Comparison of ENCODE assay signal across 21 mouse cellular contexts in the genomic region with DNA sequence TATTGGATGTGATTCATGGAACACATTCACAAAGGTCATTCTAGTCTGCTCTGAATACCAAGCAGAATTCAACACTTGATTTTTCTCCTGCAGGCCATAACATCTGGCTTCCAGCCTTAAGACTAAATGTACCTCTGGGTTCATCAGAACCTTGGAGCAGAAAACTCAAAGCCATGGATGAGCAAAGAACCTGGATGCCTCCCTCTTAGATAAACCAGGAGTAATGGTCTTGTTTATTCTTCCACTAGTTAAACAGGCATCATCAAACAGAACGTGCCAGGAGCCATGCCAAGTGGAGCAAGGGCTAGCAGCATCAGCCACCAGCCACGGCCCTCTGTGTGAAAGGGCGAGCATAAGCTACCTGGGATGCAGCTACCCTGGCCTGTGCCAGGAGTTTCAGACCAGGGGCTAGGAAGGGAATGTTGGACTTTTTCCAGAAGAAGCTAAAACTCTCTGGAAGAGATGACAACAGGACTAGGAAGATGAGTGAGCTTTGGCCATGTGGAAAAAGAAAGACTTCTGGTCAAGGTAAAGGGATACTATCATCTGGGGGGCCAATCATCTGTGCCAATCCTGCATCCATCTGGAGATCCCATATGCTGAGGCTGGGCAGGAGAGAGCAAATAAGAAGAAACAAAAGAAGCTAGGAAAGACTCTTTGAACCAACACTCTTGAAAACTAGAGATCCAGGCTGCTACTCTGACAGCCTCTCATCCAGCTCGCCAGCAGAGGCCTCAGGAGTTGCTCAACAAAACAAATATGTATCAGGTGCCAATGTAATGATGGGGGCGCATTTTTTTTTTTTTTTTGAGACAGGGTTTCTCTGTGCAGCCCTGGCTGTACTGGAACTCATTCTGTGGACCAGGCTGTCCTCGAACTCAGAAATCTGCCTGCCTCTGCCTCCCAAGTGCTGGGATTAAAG.
DNase-seq lines count a peak whose midpoint lies in the region; ATAC-seq and TF ChIP-seq lines count a peak whose summit lies in the region.
"Had no signal": no experiment of that assay in that cellular context is flagged by ENCODE, and none has a peak within 500 bp of the region (broad histone marks: within the 10 kb centered on the region; RNA-seq: fewer than 3 reads in every experiment).

No protein-coding gene starts in this region.

- H3K9me3 ChIP-seq in liver, postnatal 0 days (ENCODE audit: low read length) = no peaks in the 10 kb centered on the region
- H3K9me3 ChIP-seq: hindbrain, embryonic 12.5 days; intestine, embryonic 15.5 days; midbrain, embryonic 15.5 days; stomach, embryonic 15.5 days had no signal

- H3K27me3 ChIP-seq in liver, postnatal 0 days (ENCODE audit: insufficient read depth, low read length) = no peaks in the 10 kb centered on the region
- no peaks in the 10 kb centered on the region for H3K27me3 ChIP-seq in cerebellum, adult 2 months (ENCODE audit: control insufficient read depth, insufficient read depth, low read length)
- H3K27me3 ChIP-seq: hindbrain, embryonic 12.5 days; intestine, embryonic 15.5 days; midbrain, embryonic 15.5 days; stomach, embryonic 15.5 days had no signal

- no peak for TF ChIP-seq CTCF in liver, postnatal 0 days (IDR thresholded peaks at IDR 0.05; ENCODE audit: low read depth)
- no peak for TF ChIP-seq CTCF in cerebellum, adult 2 months (IDR thresholded peaks at IDR 0.05; ENCODE audit: borderline replicate concordance, insufficient read depth, low read depth, low read length)
- no peak for TF ChIP-seq CTCF in lung, adult 2 months (IDR thresholded peaks at IDR 0.05; ENCODE audit: insufficient read depth, low read length)

- no peak for TF ChIP-seq POLR2A in cerebellum, adult 2 months (IDR thresholded peaks at IDR 0.05; ENCODE audit: borderline replicate concordance, insufficient read depth, low read length)
- TF ChIP-seq POLR2A in lung, adult 2 months (IDR thresholded peaks at IDR 0.05; ENCODE audit: borderline replicate concordance, extremely low read depth, low read depth, low read length) = no peak

- no peaks in the 10 kb centered on the region for H3K4me1 ChIP-seq in liver, postnatal 0 days (ENCODE audit: insufficient read depth)
- peaks cover 5% of the 10 kb centered on the region for H3K4me1 ChIP-seq in cerebellum, adult 2 months (ENCODE audit: control insufficient read depth, insufficient read depth, low read length)
- no peaks in the 10 kb centered on the region for H3K4me1 ChIP-seq in lung, adult 2 months (ENCODE audit: control insufficient read depth, insufficient read depth, low read length)
- H3K4me1 ChIP-seq: intestine, embryonic 15.5 days; stomach, embryonic 15.5 days had no signal

- WGBS in liver, postnatal 0 days (ENCODE audit: insufficient replicate concordance) = 62% methylated on average over 6 of the region's 6 CpGs
- 52% methylated on average over 6 of the region's 6 CpGs for WGBS in cerebellum, adult 2 months
- 73% methylated on average over 6 of the region's 6 CpGs for WGBS in lung, adult 2 months

- H3K36me3 ChIP-seq in liver, postnatal 0 days (replicated peaks; ENCODE audit: insufficient read depth, low read length) = no peaks in the 10 kb centered on the region
- H3K36me3 ChIP-seq: hindbrain, embryonic 12.5 days; intestine, embryonic 15.5 days; midbrain, embryonic 15.5 days; stomach, embryonic 15.5 days had no signal

- ATAC-seq in liver, postnatal 0 days = peak; percentile 99
- ATAC-seq: activated CD4-positive, CD25-positive, alpha-beta regulatory T cell, adult 4 months; CD4-positive, CD25-positive, alpha-beta regulatory T cell, adult 4 months; forebrain, embryonic 16.5 days; intestine, embryonic 15.5 days; lung, postnatal 0 days; midbrain, embryonic 15.5 days had no signal

- DNase-seq in adrenal gland, postnatal 14 days = peak; percentile 11
- DNase-seq in adrenal gland, adult 18-20 months (ENCODE audit: low spot score in 2 of 2) = no peak
- peak; percentile 78 for DNase-seq in liver, postnatal 0 days
- no peak for DNase-seq in liver
- DNase-seq in cerebellum, adult 2 months = peak; percentile 49 to 57
- peak; percentile 35 to 37 for DNase-seq in cerebellum, postnatal 36 days
- DNase-seq in lung, adult 2 months = no peak
- DNase-seq: embryo, embryonic 11 days; heart, postnatal 10 days; kidney, postnatal 4 days had no signal

- no peak overlapping the region for H3K27ac ChIP-seq in liver, postnatal 0 days (ENCODE audit: low read depth)
- no peak overlapping the region for H3K27ac ChIP-seq in cerebellum, adult 2 months (ENCODE audit: insufficient read depth, low read length)
- H3K27ac ChIP-seq: hindbrain, embryonic 12.5 days; intestine, embryonic 15.5 days; liver, embryonic 14.5 days; midbrain, embryonic 15.5 days; stomach, embryonic 15.5 days had no signal

- no peak overlapping the region for H3K4me2 ChIP-seq in liver, postnatal 0 days (ENCODE audit: low read depth, low read length)
- H3K4me2 ChIP-seq: heart, embryonic 11.5 days; hindbrain, embryonic 12.5 days; intestine, embryonic 15.5 days; midbrain, embryonic 15.5 days; stomach, embryonic 15.5 days had no signal

- TF ChIP-seq EP300 in liver, postnatal 0 days (IDR thresholded peaks at IDR 0.05; ENCODE audit: low read depth) = peak; percentile 41; the same call in 1 of the 2 replicates

- H3K4me3 ChIP-seq in liver, postnatal 0 days (ENCODE audit: low read depth, low read length) = no peak overlapping the region
- H3K4me3 ChIP-seq in cerebellum, adult 2 months (replicated peaks; ENCODE audit: insufficient read depth, low read depth, low read length) = no peak overlapping the region
- no peak overlapping the region for H3K4me3 ChIP-seq in lung, adult 2 months (replicated peaks; ENCODE audit: extremely low read depth, low read depth, low read length)
- H3K4me3 ChIP-seq: hindbrain, embryonic 12.5 days; intestine, embryonic 15.5 days; midbrain, embryonic 15.5 days; myocyte; stomach, embryonic 15.5 days had no signal

- no peak overlapping the region for H3K9ac ChIP-seq in liver, postnatal 0 days (replicated peaks)
- H3K9ac ChIP-seq: hindbrain, embryonic 12.5 days; intestine, embryonic 15.5 days; liver, embryonic 14.5 days; midbrain, embryonic 15.5 days; stomach, embryonic 15.5 days had no signal

Comparison
In these comparisons a context has a peak if more than half of its experiments do, and no peak if none do; other contexts are left out.
1. DNase-seq: peak in adrenal gland, postnatal 14 days (single experiment), liver, postnatal 0 days (single experiment), cerebellum, adult 2 months (2 of 2) and cerebellum, postnatal 36 days (2 of 2); none in adrenal gland, adult 18-20 months (0 of 2), liver (single experiment) and lung, adult 2 months (single experiment).